Mouse (Mus musculus) ES-E14 (cell line): ENCODE measurements around the gene Kat6b. TPM values are rescaled to one million over a fixed set of nuclear protein-coding genes. Genes with fewer than 3 reads are reported as not detected.

Experiments used
- DNase-seq: peaks from one replicate; pipeline ENCODE4 v3.0.0-alpha.2; 2013; ENCODE audit warnings: low read depth, low spot score
- H3K27ac ChIP-seq: 2 replicates; pipeline ENCODE4 v1.5.1; 2012; ENCODE audit warnings: low read depth, mild to moderate bottlenecking, low read length, moderate library complexity, mixed read lengths; ENCODE audit not compliant: poor library complexity, insufficient read depth, severe bottlenecking
- H3K36me3 ChIP-seq: 2 replicates; pipeline ENCODE4 v1.6.1; 2012; ENCODE audit warnings: mild to moderate bottlenecking, low read length, moderate library complexity, mixed read lengths; ENCODE audit not compliant: control insufficient read depth, poor library complexity, insufficient read depth, severe bottlenecking
- H3K4me1 ChIP-seq, 2 experiments: fragments of 150-350 bp in 1 of 2; sonication (generic) in 1 of 2; 2 replicates each; pipeline ENCODE4 v1.6.1; 2012; ENCODE audit warnings: low read length in 2 of 2, mild to moderate bottlenecking in 1 of 2, mixed read lengths in 1 of 2; ENCODE audit not compliant: control insufficient read depth in 2 of 2, insufficient read depth in 2 of 2, poor library complexity in 1 of 2
- H3K4me3 ChIP-seq, 2 experiments: fragments of 150-350 bp in 1 of 2; sonication (generic) in 1 of 2; 2 replicates each; pipeline ENCODE4 v1.5.1; 2012; ENCODE audit warnings: low read length in 2 of 2, low read depth in 1 of 2, mild to moderate bottlenecking in 1 of 2, mixed read lengths in 1 of 2; ENCODE audit not compliant: insufficient read depth in 1 of 2, poor library complexity in 1 of 2, severe bottlenecking in 1 of 2
- H3K9ac ChIP-seq: 2 replicates; pipeline ENCODE4 v1.6.1; 2012; ENCODE audit warnings: low read depth, mild to moderate bottlenecking, low read length, mixed read lengths; ENCODE audit not compliant: poor library complexity, insufficient read depth, severe bottlenecking
- H3K9me3 ChIP-seq: fragments of 150-350 bp; sonication (generic); 2 replicates; pipeline ENCODE4 v1.6.1; 2012; ENCODE audit warnings: low read depth, mild to moderate bottlenecking, low read length; ENCODE audit not compliant: control insufficient read depth, insufficient read depth
- CHD2 ChIP-seq: IDR thresholded peaks from 2 replicates; pipeline ENCODE4 v1.6.1; 2014; ENCODE audit warnings: mild to moderate bottlenecking, low read depth, low read length, inconsistent platforms
- HCFC1 ChIP-seq: IDR thresholded peaks from 2 replicates; pipeline ENCODE4 v1.6.1; 2012; ENCODE audit warnings: low read length, inconsistent platforms, borderline replicate concordance; ENCODE audit not compliant: insufficient read depth
- MAFK ChIP-seq: IDR thresholded peaks from 2 replicates; pipeline ENCODE4 v1.6.1; 2014; ENCODE audit warnings: mild to moderate bottlenecking, low read depth, low read length, inconsistent platforms; ENCODE audit not compliant: insufficient read depth
- ZC3H11A ChIP-seq: IDR thresholded peaks from 2 replicates; pipeline ENCODE4 v1.6.1; 2012; ENCODE audit warnings: low read depth, mild to moderate bottlenecking, inconsistent platforms, low read length, borderline replicate concordance
- ZNF384 ChIP-seq: IDR thresholded peaks from 2 replicates; pipeline ENCODE4 v1.6.1; 2012; ENCODE audit warnings: low read depth, low read length, inconsistent platforms
- in situ Hi-C, 2 experiments: fragments of 600-800 bp; cut with MboI; formaldehyde crosslinking; loops; one replicate each; pipeline ENCODE4 v1.15.1; 2025; ENCODE audit warnings: low sequenced_read_pairs in 2 of 2, inconsistent platforms in 1 of 2; ENCODE audit not compliant: unreplicated experiment in 2 of 2
- total RNA-seq: library from RNA; depleted of rRNA; stranded (reverse); fragments of 300-350 nt; gene quantifications from 2 replicates; pipeline ENCODE4 v1.2.3, GENCODE M21; 2012

Gene Kat6b
- total RNA-seq, 1 experiment, result 172 TPM

DNA sequence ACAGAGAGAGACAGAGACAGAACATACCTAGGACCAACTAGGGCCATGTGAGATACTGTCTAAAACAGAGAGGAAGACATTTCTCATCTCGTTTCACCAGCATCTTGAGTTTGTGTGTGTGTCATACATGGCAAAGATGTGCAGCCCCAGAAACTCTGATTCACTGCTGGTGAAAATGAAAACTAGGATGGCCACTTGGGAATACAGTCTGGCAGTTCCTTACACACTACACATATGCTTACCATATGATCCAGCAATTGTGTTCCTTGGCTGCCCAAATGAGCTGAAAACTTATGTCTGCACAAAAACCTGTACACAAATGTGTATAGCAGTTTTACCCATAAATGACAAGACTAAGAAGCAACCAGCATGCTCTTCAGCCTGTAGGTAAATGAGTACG lies 40.7 kb upstream of the Kat6b start:
- no peak for DNase-seq
- Histone ChIP-seq H3K4me3 (no peak overlapping the region), H3K4me1 (peaks cover 2% of the 10 kb centered on the region in 2 experiments; a peak in 1 of 4 replicates), H3K36me3 (no peaks in the 10 kb centered on the region), H3K9me3 (no peaks in the 10 kb centered on the region), H3K9ac (no peak overlapping the region), H3K27ac (no peak overlapping the region)
- in situ Hi-C loops, result no loop called here
- TF ChIP-seq MAFK (no peak), HCFC1 (no peak), ZC3H11A (no peak)

DNA sequence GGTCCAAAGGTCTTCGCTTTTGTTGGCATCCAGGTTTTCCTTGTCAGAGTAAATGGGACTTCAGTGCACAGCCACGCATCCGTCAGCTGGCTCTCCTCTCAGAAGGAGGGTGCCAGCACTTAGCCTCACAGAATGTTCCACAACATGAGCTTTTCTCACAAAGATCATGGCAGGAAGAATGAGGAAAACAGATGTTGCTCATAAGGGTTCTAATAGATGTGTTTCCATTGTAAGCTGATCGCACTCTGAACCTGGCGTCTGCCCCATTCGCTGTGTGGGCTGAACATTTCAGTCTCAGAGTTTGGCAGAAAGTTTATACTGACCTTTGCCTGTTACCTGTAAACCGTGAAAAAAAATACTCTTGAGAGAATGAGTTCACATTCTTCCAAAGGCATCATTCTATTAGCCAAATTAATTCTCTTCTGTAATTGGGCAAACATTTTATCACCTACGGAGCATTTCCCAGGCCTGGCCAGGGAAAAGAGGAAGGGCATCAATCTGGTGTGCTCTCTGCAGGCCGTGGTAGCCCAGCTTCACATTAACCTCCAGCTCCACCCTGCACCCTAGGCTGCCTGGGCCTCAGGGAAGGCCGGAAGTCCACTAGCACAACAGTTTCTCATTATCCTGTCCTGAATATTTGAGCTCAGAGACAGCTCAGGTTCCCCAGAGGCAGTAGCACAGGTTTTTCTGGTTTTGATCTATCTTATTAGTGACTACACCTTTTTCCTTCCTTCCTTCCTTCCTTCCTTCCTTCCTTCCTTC lies 39.3 kb upstream of the Kat6b start:
- in situ Hi-C loops, result no loop called here
- no peaks in the 10 kb centered on the region for H3K36me3 ChIP-seq
- peaks cover 2% of the 10 kb centered on the region in 2 experiments; a peak in 1 of 4 replicates for H3K4me1 ChIP-seq
- DNase-seq, result no peak
- TF ChIP-seq MAFK (no peak), ZNF384 (no peak), CHD2 (no peak), ZC3H11A (no peak), HCFC1 (no peak)
- no peak overlapping the region for H3K27ac ChIP-seq
- no peak overlapping the region for H3K9ac ChIP-seq
- H3K9me3 ChIP-seq, result no peaks in the 10 kb centered on the region
- no peak overlapping the region for H3K4me3 ChIP-seq

DNA sequence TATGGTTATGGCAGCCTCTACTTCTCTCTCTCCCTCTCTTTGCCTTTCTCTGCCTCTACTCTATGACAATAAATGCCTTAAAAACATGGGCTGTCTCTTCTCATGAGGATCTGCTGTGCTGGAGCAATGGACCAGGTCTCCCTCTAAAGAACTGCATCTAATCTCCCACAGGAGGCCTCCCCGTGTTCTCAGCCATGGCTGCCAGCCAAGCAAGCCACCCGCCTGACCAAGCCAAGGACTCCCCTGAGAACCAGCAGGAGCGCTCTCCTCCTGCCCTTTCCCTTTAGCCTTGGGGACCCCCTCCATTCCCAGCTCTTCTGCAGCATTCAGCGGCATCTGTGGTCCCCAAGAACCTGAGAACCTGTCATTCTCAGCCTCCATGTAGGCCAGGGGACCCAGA lies 28.7 kb upstream of the Kat6b start:
- Histone ChIP-seq H3K9me3 (no peaks in the 10 kb centered on the region), H3K36me3 (no peaks in the 10 kb centered on the region), H3K27ac (no peak overlapping the region), H3K4me1 (peaks cover 0 to 11% of the 10 kb centered on the region in 2 experiments; a peak in 3 of 4 replicates), H3K9ac (no peak overlapping the region), H3K4me3 (no peak overlapping the region)
- in situ Hi-C loops, result no loop called here
- no peak for TF ChIP-seq MAFK
- TF ChIP-seq ZC3H11A, result no peak
- no peak for TF ChIP-seq HCFC1
- TF ChIP-seq CHD2, result no peak
- TF ChIP-seq ZNF384, result no peak
- no peak for DNase-seq

DNA sequence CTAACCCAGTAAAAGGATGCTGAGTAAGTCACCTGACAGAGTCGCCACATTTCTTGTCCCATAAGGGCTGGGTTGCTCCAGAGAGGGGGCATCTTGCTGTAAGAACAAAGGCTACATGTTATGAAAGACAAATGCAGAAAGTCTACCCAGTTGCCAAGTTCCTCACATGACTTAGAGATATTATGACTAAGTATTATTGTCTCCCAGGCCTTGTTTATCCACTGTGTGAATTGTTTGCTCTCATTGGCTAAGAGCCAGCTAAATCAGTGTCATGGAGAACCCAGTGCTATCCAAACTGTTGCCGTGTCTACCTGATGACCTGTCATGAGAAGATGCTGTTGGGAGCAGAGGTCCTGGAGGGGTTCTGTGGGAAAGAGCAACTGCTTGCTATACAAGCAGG lies 27.3 kb upstream of the Kat6b start:
- Histone ChIP-seq H3K9me3 (no peaks in the 10 kb centered on the region), H3K4me3 (no peak overlapping the region), H3K27ac (no peak overlapping the region), H3K9ac (no peak overlapping the region), H3K36me3 (no peaks in the 10 kb centered on the region), H3K4me1 (peaks cover 0 to 15% of the 10 kb centered on the region in 2 experiments; a peak in 3 of 4 replicates)
- TF ChIP-seq HCFC1 (no peak), ZC3H11A (no peak), CHD2 (no peak), ZNF384 (no peak), MAFK (no peak)
- in situ Hi-C loops, result no loop called here
- DNase-seq, result no peak
